Mouse (Mus musculus) hindbrain, embryonic 11.5 days (tissue): ENCODE results near the gene Hist2h2ab. TPM values are rescaled to one million over a fixed set of nuclear protein-coding genes. Genes with fewer than 3 reads are reported as not detected.
"Not testable (repeated sequence)": the region's sequence is repeated elsewhere in the genome, so short reads cannot be mapped to it uniquely, and the experiment has no call there.

Source experiments
- ATAC-seq: fragments of 200-750 bp; cut with Nextera tagmentation; 2 replicates; pipeline ENCODE4 v1.8.0; 2017; ENCODE audit warnings: mild to moderate bottlenecking, moderate TSS enrichment, moderate library complexity; ENCODE audit not compliant: low FRiP score
- DNase-seq: peaks from one replicate; pipeline ENCODE4 v3.0.0-alpha.2; 2015; ENCODE audit warnings: low spot score
- H3K27ac ChIP-seq: fragments of 300-500 bp; sonication (generic); 2 replicates; pipeline ENCODE4 v1.5.1; 2014; ENCODE audit warnings: mild to moderate bottlenecking, low read depth, low read length
- H3K27me3 ChIP-seq: fragments of 300-500 bp; sonication (generic); 2 replicates; pipeline ENCODE4 v1.6.1; 2014; ENCODE audit warnings: mild to moderate bottlenecking, low read length, moderate library complexity, mixed read lengths; ENCODE audit not compliant: control insufficient read depth, insufficient read depth
- H3K36me3 ChIP-seq: fragments of 300-500 bp; sonication (generic); 2 replicates; pipeline ENCODE4 v1.6.1; 2014; ENCODE audit warnings: mild to moderate bottlenecking, low read length, moderate library complexity, mixed read lengths; ENCODE audit not compliant: control insufficient read depth, insufficient read depth
- H3K4me1 ChIP-seq: fragments of 300-500 bp; sonication (generic); replicated peaks from 2 replicates; pipeline ENCODE4 v1.6.1; 2014; ENCODE audit warnings: low read length, mixed read lengths; ENCODE audit not compliant: control insufficient read depth, insufficient read depth
- H3K4me2 ChIP-seq: fragments of 300-500 bp; sonication (generic); replicated peaks from 2 replicates; pipeline ENCODE4 v1.6.1; 2014; ENCODE audit warnings: mild to moderate bottlenecking, low read depth, low read length
- H3K4me3 ChIP-seq: fragments of 300-500 bp; sonication (generic); 2 replicates; pipeline ENCODE4 v1.5.1; 2014; ENCODE audit warnings: low read depth, low read length
- H3K9ac ChIP-seq: fragments of 300-500 bp; sonication (generic); 2 replicates; pipeline ENCODE4 v1.6.1; 2014; ENCODE audit warnings: low read depth, low read length
- H3K9me3 ChIP-seq: fragments of 300-500 bp; sonication (generic); 2 replicates; pipeline ENCODE4 v1.6.1; 2016; ENCODE audit warnings: low read length; ENCODE audit not compliant: control insufficient read depth
- WGBS: fragments of 180-500 bp; shearing (Covaris S2); extraction: QIAGEN DNeasy Blood & Tissue Kit; methylation state at CpG from one replicate; pipeline ENCODE4 v1.1.7; 2014; 5-methylcytosine and 5-hydroxymethylcytosine counted together
- polyA plus RNA-seq: library from polyadenylated mRNA; unstranded; fragments of >200 nt; fragmentation: Nextera tagmentation; extraction: Ambion mirVana; gene quantifications from 2 replicates; pipeline ENCODE4 v1.2.1, GENCODE M21; 2014

The Hist2h2ab gene
- polyA plus RNA-seq, 1 experiment from 2014 or later, result 3.0 TPM

DNA sequence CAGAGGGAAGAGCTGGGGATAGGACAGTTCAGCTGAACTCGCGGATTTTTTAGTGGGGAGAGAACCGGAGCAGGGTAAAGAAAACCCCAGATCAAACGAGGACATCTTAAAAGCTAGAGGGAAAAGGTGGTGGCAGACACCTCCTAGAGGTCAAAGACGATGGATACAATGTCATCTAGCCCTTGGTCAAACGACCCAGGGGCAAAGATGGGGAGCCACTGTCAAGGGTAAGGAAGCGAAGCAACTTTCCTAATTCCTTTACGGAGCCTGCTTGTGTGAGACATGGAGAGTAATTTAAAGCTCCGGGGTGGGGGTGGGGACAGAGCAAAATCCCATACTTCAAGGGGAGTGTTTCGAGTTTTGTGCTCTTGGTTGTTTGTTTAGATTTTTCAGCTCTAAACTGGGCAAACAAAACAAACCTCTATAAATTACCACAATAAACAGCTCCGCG, 449 bp upstream of the Hist2h2ab start:
- ATAC-seq (peak; percentile 47), DNase-seq (no peak)
- Histone ChIP-seq H3K9ac (peak overlapping the region; percentile 84), H3K27me3 (no peaks in the 10 kb centered on the region), H3K4me2 (peak overlapping the region; percentile 87), H3K36me3 (no peaks in the 10 kb centered on the region), H3K27ac (peak overlapping the region; percentile 96), H3K9me3 (no peaks in the 10 kb centered on the region), H3K4me3 (peak overlapping the region; percentile 62), H3K4me1 (peaks cover 6% of the 10 kb centered on the region)
- under 1% methylated on average over 12 of the region's 12 CpGs for WGBS

DNA sequence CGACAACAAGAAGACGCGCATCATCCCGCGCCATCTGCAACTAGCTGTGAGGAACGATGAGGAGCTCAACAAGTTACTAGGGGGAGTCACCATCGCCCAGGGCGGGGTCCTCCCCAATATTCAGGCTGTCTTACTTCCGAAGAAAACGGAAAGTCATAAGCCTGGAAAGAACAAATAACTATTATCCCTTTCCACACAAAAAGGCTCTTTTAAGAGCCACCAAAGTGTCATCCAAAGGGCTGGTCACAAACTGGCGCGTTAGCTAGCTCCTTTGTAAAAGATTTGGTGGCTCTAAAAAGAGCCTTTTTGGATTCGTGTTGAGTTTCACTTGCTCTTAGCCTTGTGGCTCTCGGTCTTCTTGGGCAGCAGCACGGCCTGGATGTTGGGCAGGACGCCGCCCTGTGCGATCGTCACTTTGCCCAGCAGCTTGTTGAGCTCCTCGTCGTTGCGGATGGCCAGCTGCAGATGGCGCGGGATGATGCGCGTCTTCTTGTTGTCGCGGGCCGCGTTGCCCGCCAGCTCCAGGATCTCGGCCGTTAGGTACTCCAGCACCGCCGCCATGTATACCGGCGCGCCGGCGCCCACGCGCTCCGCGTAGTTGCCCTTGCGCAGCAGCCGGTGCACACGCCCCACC, 583 bp downstream of the Hist2h2ab start:
- DNase-seq (peak; percentile 62), ATAC-seq (peak; percentile 27; the same call in 1 of the 2 replicates)
- WGBS, result under 1% methylated on average over 27 of the region's 47 CpGs
- not testable (repeated sequence) for H3K36me3 ChIP-seq, H3K9me3 ChIP-seq, H3K4me1 ChIP-seq, H3K27me3 ChIP-seq
- peak overlapping the region; percentile 96 for H3K27ac ChIP-seq
- peak overlapping the region; percentile 62 for H3K4me3 ChIP-seq
- peak overlapping the region; percentile 87 for H3K4me2 ChIP-seq
- H3K9ac ChIP-seq, result peak overlapping the region; percentile 84

DNA sequence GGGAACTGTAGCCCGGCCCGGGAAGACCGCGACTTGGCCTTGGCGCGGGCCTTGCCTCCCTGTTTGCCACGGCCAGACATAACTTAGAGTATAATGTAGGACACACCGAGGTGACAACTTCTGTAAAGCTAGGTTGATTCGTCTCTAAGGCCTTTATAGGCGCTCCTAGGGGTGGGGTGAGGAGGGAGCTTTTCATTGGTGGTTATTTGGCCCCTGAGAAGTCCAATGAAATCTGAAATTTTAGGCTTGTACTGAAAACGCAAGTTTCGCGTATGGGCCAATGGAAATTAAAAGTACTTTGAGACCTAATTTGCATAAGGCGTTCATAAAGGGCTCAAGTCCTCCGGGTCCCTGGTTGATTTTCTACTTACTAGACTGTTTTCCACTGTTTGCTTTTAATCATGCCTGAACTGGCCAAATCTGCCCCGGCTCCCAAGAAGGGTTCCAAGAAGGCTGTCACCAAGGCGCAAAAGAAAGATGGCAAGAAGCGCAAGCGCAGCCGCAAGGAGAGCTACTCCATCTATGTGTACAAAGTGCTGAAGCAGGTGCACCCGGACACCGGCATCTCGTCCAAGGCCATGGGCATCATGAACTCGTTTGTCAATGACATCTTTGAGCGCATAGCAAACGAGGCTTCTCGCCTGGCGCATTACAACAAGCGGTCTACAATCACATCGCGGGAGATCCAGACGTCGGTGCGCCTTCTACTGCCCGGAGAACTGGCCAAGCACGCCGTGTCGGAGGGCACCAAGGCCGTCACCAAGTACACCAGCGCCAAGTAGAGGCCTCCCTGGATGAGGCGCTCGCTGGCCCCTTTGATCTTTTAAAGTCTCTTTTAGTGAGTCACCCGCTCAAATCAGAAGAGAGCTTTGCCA, 1.3 kb downstream of the Hist2h2ab start, which contains the start of the genes Hist2h2ac and Hist2h2be:
Gene Hist2h2ac (minus strand): TSS at position 116 of the 875 bp plus-strand sequence.
Gene Hist2h2be (plus strand): TSS at position 355 of the 875 bp plus-strand sequence.
- DNase-seq (peak; percentile 83), ATAC-seq (peak; percentile 82)
- Histone ChIP-seq H3K4me1 (peaks cover 6% of the 10 kb centered on the region), H3K36me3 (no peaks in the 10 kb centered on the region), H3K4me2 (peak within 1 kb of the TSS; percentile 87), H3K9ac (peak within 1 kb of the TSS; percentile 84), H3K27ac (peak within 1 kb of the TSS; percentile 96), H3K4me3 (peak within 1 kb of the TSS; percentile 62), H3K9me3 (no peaks in the 10 kb centered on the region), H3K27me3 (no peaks in the 10 kb centered on the region)
- WGBS, result under 1% methylated on average over 43 of the region's 43 CpGs

DNA sequence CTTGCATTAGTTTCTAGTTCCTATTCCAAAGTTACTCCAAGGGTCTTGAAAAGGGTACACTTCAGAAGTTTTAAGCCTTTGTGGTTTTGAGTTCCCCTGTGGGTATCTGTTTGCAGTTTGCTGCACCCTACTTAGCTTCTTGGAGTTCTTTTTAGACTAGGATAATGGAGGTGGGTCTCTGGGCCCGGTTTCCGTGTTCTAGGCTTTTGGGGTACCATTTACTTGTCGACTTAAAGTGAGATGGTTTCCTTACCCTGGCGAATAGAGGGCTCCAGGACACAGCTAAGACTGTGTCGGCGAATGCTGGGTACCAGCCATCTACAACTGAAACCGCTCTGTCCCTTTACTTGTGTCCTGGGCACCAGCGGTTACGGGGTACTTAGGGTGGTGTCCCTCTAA, 2.0 kb downstream of the Hist2h2ab start:
- H3K4me2 ChIP-seq, result peak overlapping the region; percentile 87
- H3K36me3 ChIP-seq, result no peaks in the 10 kb centered on the region
- no peaks in the 10 kb centered on the region for H3K9me3 ChIP-seq
- H3K27me3 ChIP-seq, result no peaks in the 10 kb centered on the region
- peaks cover 6% of the 10 kb centered on the region for H3K4me1 ChIP-seq
- ATAC-seq (no peak), DNase-seq (peak; percentile 37)
- peak overlapping the region; percentile 96 for H3K27ac ChIP-seq
- peak overlapping the region; percentile 84 for H3K9ac ChIP-seq
- WGBS, result 20% methylated on average over 9 of the region's 9 CpGs
- peak overlapping the region; percentile 62 for H3K4me3 ChIP-seq

DNA sequence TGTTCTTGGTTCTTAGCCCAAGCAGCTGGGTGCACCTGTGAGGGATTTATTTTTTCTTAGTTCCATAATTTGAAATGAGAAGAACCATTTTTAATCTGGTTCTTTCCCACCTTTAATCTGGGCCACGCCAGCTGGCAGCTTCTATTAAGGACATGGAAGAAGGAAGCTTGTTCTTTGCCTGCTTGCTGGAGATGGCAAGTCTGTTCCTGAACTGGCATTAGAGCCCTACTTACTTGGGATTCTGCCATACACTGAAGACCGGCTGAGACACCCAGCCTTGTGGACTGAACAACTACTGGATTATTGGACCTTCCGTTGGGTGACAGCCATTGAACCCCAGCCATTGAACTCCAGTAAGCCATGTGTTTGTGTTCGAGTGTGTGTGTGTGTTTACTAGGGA, 3.1 kb downstream of the Hist2h2ab start:
- no peaks in the 10 kb centered on the region for H3K27me3 ChIP-seq
- H3K27ac ChIP-seq, result no peak overlapping the region
- no peak overlapping the region for H3K4me2 ChIP-seq
- ATAC-seq (no peak), DNase-seq (no peak)
- peaks cover 6% of the 10 kb centered on the region for H3K4me1 ChIP-seq
- no peak overlapping the region for H3K4me3 ChIP-seq
- H3K9ac ChIP-seq, result no peak overlapping the region
- WGBS, result 90% methylated on average over 4 of the region's 4 CpGs
- H3K9me3 ChIP-seq, result no peaks in the 10 kb centered on the region
- H3K36me3 ChIP-seq, result no peaks in the 10 kb centered on the region

DNA sequence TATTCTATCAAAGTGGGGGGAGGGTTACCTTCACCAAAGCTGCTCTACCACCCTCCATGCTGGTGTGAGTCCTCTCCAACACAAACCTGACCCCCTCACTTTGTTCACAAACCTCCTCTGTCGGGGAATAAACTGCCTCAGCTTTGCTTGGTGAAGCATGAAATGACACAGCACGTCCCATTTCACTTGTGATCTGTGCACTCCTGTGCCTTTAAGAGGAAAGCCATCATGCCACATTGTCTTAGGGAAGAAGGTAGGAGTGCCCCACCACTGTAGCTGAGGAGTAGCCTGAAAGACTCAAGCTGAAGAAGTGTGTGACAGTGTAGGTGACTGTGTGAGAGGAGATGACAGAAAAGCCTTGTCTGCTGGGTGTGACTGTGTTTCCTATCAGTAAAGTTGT, 5.8 kb downstream of the Hist2h2ab start:
- Histone ChIP-seq H3K4me2 (no peak overlapping the region), H3K4me3 (no peak overlapping the region), H3K4me1 (peaks cover 6% of the 10 kb centered on the region), H3K27me3 (no peaks in the 10 kb centered on the region), H3K27ac (no peak overlapping the region), H3K9me3 (no peaks in the 10 kb centered on the region), H3K9ac (no peak overlapping the region), H3K36me3 (no peaks in the 10 kb centered on the region)
- WGBS, result 20% methylated on average over 2 of the region's 2 CpGs
- DNase-seq (no peak), ATAC-seq (no peak)

DNA sequence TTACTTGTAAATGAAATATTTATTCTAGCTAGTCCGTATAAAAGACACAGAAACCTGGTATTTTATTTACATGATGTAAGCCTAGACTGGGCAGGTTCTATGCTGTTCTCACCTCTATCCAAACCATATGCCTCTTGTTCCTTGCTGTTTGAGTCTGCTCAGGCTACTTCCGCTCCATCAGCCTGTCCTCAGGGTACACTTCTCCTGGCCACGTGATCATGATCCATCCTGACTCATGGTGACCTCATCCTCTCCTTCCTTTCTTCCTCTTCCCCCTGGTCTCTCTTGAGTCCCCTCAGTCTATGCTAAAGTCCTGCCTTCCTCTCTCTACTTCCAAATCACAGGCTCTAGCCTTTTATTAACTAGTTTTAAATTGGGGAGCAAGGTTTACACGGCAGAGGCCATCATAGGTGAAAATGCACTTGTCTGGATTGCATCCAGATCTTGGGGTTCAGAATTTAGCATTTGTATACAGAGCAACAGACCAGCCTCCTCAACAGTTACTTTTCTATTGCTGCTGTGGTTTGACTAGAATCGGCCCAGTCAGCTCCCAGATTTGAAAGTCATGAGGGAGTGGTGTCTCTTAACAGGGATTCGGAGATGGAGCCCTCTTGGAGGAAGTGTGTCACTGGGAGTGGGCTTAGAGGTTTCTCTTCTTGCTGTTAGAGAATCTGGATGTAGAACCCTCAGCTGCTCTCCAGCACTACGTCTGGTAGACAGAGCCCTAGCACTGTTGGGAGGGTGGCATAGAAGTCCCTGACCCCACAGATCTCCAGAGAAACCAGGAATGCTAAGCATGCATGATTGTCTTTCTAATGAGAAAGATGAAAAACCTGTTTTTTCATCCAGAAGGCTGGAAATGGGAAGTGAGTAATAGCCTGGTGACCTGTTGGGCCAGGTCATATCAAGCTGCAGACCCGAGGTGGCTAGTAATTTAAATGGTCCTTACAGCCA, 7.3 kb downstream of the Hist2h2ab start:
- 74% methylated on average over 8 of the region's 8 CpGs for WGBS
- Histone ChIP-seq H3K9ac (no peak overlapping the region), H3K4me2 (no peak overlapping the region), H3K27me3 (no peaks in the 10 kb centered on the region), H3K27ac (no peak overlapping the region), H3K36me3 (no peaks in the 10 kb centered on the region), H3K4me3 (no peak overlapping the region), H3K9me3 (no peaks in the 10 kb centered on the region), H3K4me1 (peaks cover under 1% of the 10 kb centered on the region; the same call in 1 of the 2 replicates)
- ATAC-seq (no peak), DNase-seq (no peak)

DNA sequence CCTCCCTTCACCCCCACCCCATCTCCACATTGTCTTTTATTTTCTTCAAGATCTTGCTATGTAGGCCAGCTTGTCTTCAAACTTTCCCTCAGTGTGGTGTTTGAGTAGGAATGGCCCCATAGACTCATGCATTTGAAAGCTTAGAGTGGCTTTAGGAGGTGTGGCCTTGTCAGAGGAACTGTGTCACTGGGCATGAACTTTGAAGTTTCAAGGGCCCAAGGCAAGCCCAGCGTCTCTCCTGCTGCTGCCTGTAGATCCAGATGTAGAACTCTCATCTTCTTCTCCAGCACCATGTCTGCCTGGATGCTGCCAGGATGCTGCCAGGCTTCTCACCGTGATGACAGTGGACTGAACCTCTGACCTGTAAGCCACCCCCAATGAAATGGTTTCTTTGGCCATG, 9.2 kb downstream of the Hist2h2ab start:
- Histone ChIP-seq H3K27ac (no peak overlapping the region), H3K4me2 (no peak overlapping the region), H3K4me3 (no peak overlapping the region), H3K27me3 (no peaks in the 10 kb centered on the region), H3K9ac (no peak overlapping the region), H3K4me1 (no peaks in the 10 kb centered on the region; the same call in 1 of the 2 replicates), H3K36me3 (no peaks in the 10 kb centered on the region), H3K9me3 (no peaks in the 10 kb centered on the region)
- DNase-seq (no peak), ATAC-seq (no peak)
- WGBS, result 73% methylated on average over 2 of the region's 2 CpGs
